Mouse (Mus musculus): ENCODE measurements at regions not wholly inside any gene's neighbourhood (a gene's known extent, or its start where the extent isn't known, plus 50 kb on each side); places are given as distances from the start of the nearest gene placed in this dataset.

- ATAC-seq = no peak
Observed at GRCm38 (mm10) chr8:128165591-128165990, 192.8 kb upstream of the Nrp1 start.

GRCm38 (mm10) chr8:128166097-128166496, 192.3 kb upstream of the Nrp1 start:
- no peak for ATAC-seq

GRCm38 (mm10) chr8:128168819-128169218, 189.6 kb upstream of the Nrp1 start:
- ATAC-seq = no peak

GRCm38 (mm10) chr8:128171116-128171515, 187.3 kb upstream of the Nrp1 start:
- ATAC-seq = no peak

- no peak for ATAC-seq
Observed at GRCm38 (mm10) chr8:128180214-128180613, 178.2 kb upstream of the Nrp1 start.

DNA sequence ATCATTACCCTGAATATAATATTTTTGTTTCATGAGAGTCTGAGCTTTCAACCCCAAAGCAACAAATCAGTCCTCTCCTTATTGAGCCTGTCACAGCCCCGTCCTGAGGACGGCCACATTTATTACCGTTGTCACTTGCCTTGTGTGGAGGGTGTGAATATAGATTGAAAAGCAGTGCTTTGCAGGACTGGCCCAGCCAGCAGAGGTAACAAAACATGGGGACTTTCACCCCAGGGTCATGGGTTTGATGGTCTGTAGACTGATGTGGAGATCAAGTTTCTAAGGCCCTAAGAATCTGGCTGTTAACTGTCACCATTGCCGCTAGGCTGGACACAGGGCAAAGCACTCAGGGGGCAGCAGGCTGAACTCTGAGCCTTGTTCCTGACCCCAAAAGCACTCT, 175.3 kb upstream of the Nrp1 start:
- no peak for ATAC-seq

GRCm38 (mm10) chr8:128188321-128188720, 170.1 kb upstream of the Nrp1 start:
- ATAC-seq = no peak

- no peak for ATAC-seq
Observed at GRCm38 (mm10) chr8:128193293-128193887, 165.0 kb upstream of the Nrp1 start.

DNA sequence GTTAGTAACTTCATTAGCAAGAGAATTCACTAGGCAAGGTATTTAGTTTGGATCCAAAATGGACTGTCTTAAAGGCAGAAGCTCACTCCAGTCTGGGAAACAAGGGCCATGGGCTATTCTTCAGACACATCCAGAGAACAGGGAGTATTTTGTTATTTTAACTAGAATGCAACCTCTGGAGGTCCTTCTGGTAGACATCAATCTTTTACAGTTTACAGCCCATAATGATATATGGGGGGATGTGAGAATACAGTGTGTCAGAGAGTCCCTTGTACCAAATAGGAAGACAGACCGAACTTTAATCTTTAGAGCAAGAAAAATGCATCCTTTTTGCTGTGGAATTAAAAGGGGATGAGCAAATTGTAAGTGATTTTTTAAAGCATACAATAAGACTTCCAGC, 157.6 kb upstream of the Nrp1 start:
- no peak for ATAC-seq

DNA sequence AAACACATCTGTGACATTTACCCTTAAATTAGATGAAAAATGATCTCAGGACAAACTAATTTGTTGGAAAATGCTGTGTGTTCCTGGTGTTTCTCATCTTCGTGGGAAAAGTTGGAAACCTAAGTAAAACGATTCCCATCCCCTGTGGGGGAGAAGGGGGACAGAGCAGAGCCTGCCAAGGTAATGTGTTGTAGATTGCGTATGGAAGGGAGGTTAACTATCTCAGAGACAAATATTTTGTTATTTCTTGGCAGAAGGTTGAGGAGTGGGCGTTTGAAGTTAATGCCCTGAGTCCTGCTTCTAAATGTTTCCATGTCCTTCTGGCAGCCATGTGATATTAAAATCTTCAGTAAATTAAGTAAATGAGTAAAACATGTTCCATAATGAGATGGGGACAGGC, 156.8 kb upstream of the Nrp1 start:
- ATAC-seq = no peak

DNA sequence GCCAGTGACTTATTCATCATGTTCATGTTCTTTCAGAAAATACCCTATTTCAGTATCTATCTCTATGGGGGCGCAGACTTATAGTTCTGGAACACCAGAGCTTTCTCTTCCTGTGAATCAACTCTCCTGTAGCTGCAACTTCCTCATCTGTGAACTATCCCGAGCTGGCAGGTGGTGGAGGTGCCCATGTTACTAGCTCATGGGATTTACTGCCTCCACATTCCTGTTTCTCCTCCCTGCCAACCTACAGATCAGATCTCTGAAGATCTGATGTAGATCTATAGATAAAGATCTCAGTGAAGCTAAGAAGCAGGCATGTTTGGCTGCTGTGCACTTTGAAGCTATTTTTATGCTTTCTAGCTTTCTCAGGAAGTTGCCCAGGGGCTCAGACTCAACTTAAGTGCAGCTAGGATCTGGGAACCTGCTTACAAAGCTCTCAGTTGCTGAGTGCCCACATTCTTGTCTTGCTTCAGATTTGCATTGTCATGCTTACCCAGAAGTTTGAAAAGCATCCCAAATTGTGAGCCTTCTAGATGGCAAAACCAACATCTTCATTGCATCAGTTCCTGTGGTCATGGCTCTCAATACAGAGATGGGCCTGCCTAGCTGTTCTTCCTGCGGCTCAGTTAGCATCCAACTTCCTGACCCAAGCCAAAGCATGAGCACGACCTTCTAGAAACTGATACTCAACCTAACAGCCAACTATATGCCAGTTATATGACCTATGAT, 156.1 kb upstream of the Nrp1 start:
- no peak for ATAC-seq

DNA sequence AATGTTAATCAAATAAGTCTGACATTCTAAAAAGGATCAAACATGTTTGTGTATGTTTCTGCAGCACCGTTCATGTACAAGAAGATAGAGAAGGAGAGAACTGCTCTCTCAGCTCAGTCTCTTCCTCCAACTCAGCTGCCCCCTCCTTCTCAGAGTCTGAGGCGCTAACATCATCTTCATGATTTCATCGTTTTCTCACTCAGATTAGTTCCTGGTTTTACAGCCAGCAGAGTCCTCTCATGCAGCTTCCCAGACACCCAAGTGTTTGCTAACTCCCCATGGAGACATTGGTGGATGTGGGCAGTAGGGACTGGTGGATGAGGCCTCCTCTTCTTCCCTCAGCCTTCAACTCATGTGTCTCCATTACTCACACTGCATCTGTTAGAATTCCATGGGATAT, 153.6 kb upstream of the Nrp1 start:
- no peak for ATAC-seq

GRCm38 (mm10) chr8:128207138-128207537, 151.3 kb upstream of the Nrp1 start:
- no peak for ATAC-seq

DNA sequence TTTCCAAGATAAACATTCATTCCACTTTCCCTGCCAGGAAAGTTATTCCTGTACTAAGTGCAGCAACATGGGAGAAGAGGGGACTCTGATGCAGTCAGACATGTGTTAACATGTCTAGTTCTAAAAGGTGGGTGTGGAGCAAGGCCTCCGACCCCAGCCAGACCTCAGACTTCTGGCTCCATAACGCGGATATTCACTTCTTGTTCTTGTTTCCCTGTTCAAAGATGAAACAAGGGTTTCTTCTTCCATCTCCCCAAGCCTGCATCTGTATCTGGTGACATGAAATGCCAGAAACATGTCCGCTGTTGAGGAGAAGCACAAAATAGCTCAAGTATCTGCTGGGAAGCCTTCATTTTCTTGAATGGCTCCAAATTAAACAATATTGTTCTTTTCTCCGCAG, 147.6 kb upstream of the Nrp1 start:
- ATAC-seq = no peak

- ATAC-seq = no peak
Observed at GRCm38 (mm10) chr8:128212223-128212622, 146.2 kb upstream of the Nrp1 start.

DNA sequence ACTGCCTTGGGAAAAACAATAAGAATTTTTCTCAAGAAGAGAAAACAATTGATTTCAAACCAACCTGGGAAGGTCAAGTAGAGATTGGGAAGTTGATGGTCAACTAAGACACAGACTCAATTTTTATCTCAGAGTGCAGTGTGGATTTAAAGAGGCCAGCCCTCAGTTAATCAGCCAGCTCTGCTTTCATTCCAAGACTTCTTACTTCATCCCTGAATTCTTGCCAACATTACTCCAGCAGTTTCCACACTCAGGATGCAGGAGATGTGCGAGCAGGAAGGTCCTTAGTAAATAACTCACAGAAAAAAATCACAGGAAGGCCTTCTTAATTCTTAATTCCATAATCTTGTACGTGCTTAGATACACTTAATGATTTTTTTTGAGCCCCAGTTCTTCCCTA, 144.1 kb upstream of the Nrp1 start:
- ATAC-seq = no peak

- ATAC-seq = no peak
Observed at GRCm38 (mm10) chr8:128218886-128219285, 139.5 kb upstream of the Nrp1 start.

DNA sequence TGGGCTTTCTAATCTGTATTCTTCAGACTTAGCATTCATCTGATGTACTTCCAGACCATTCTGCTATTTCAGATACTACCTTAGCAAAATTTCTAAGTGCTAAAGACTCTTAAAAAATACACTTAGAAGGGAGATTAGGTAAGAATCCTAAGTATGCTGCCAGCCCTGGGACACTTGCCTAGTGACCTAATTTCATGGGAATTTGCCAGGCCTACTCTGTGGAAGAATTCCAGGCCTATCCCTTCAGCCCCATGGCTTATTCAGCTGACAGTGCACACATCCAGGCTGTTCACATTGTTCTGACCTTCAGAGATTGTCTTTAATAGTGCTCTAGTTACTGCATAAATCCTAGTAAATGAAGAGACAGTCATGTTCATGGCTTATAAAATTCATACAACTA, 138.9 kb upstream of the Nrp1 start:
- no peak for ATAC-seq

- ATAC-seq = no peak
Observed at GRCm38 (mm10) chr8:128223092-128223491, 135.3 kb upstream of the Nrp1 start.

DNA sequence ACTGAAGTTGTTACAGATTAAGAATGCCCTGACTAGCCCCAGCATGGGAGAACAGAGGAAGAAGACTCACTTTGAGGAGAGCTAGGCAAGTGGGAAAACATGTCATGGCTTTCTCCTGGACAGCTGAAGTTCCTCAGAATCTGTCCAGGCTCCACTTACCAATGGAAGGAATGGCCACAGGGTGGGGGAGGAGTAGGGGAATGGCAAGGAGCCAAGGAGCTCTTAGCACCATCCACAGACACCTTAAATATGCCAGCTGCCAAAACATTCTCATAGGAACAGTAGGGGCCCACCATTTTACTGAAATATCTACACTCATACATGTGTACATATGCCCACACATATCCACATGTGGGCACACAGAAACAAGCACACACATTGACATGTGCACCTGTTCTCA, 134.9 kb upstream of the Nrp1 start:
- no peak for ATAC-seq

DNA sequence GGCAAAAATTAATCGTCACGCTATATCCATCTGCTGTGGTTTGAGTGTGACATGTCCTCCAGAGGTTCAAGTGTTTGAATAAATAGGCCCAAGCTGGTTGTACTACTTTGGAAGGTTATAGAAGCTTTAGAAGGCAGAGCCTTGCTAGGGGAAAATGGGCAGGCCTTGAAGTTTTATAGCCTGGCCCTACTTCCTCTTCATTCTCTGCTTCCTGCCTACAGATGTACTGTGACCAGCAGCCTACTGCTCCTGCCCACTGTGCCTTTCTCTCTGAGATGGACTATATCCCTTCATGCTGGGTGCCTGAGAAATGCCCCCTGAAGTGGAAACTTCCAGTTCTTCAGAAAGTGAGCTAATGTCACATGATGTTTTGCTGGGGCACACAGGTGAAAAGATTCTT, 133.3 kb upstream of the Nrp1 start:
- no peak for ATAC-seq

- no peak for ATAC-seq
Observed at GRCm38 (mm10) chr8:128235071-128235470, 123.3 kb upstream of the Nrp1 start.

- ATAC-seq = no peak
Observed at GRCm38 (mm10) chr8:128235527-128235926, 122.9 kb upstream of the Nrp1 start.

GRCm38 (mm10) chr8:128236097-128236496, 122.3 kb upstream of the Nrp1 start:
- no peak for ATAC-seq

DNA sequence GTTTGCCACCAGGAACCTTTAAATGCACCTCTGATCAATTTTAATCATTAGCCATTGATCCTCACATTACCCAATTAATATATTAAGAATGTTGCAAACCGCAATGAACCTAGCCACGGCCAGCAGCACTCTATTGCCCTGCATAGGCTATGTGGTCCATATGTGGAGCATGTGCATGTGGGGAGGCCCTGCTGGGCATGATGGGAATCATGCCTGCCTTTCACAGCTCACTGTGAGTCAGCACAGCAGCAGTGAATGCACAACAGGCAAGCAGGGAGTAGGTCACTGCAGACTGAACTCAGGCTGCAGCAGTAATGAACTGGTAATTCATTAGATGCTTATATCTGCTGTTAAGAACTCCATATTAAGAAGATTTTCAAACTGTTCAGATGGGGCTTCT, 119.5 kb upstream of the Nrp1 start:
- ATAC-seq = no peak
